Mouse (Mus musculus): ENCODE measurements around the gene Txnrd2.
A peak's percentile ranks its signal among the peaks of the same experiment; 100 is the strongest.

Gene Txnrd2

DNA sequence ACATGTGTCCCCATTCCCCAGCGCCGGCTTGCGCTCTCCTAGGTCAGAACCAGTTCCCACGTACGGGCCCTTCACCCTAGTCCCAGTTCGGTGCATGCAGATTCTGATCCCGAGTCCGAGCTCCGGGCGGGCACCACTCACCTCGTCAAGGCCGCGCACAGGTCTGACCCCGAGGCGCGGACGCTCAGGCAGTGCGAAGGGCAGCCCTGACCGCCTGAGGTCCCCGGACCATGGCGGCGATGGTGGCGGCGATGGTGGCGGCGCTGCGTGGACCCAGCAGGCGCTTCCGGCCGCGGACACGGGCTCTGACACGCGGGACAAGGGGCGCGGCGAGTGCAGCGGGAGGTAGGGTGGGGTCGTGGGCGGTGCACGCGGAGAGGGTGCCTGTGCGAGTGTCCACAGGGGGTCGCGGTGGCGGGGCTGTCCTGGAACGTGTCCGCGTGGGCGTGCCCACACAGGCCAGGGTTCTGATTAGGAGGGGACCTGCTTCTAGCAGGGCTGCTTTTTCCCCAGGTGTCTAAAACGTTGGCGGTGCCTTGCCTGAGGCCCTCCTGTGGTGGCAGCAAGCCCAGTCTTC, at the start of gene Txnrd2:
Gene Txnrd2, plus strand, starts transcription at position 170 of the 577 bp plus-strand sequence.
- peak; percentile 88 to 93 for DNase-seq (ENCODE audit: low spot score in 2 of 2)

DNA sequence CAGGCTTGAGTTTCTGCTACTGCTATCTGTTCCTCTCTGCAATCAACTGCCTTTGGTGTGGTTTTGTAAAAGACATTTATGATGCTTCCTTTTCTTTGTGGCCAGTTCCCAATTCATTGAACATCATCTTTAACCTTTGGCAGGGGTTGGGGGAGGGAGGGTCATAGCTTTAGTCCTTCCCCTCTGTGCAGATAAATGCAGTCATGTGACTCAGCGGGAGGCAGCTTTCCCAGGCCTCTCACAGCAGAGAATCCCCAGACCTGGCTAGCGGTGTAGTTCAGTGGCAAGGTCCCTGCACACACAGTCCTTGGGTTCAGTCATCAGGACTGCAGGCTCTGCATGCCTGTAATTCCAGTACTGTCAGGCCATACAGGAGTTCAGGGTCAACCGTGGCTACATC, 49.0 kb upstream of the Txnrd2 start:
- no peak for DNase-seq (ENCODE audit: low spot score in 2 of 2)

GRCm38 (mm10) chr16:18378489-18378888, 47.7 kb upstream of the Txnrd2 start:
- DNase-seq (ENCODE audit: low spot score in 2 of 2): no peak

GRCm38 (mm10) chr16:18379338-18380001, 46.7 kb upstream of the Txnrd2 start:
- no peak for DNase-seq (ENCODE audit: low spot score in 2 of 2)

- no peak for DNase-seq (ENCODE audit: low spot score in 2 of 2)
Measured at GRCm38 (mm10) chr16:18380495-18381063, 45.6 kb upstream of the Txnrd2 start.

DNA sequence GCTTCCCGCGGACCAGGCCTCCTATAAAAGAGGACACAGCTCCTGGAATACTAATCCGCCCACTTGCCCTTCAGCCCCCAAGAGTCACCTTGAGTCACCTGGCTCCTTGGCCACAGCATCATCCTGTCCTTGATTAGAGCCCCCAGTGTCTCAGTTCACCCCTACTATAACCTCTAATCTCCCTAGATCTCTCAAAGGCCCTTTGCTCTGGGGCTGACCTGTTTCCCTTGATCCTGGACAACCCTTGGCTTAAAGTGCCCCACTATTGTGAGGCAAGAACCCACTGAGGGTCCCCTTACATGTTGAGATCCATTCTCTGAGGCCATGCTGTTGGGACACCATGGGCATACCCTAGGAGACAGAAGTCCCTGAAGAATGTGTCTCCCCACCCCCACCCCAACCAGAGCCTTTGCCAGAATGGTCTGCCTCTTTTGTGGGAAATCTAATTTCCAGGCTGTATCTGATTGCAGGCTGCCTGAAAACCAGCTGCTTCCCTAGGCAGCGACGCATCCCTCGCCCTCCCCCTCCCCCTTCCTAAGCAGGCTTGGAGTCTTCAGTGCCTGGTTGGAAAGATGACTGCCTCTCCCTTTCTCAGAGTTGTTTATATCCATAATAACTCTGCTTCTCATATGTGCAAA, 44.4 kb upstream of the Txnrd2 start:
- DNase-seq (ENCODE audit: low spot score in 2 of 2): no peak

GRCm38 (mm10) chr16:18383045-18383726, 43.0 kb upstream of the Txnrd2 start:
- DNase-seq (ENCODE audit: low spot score in 2 of 2): no peak

- peak in 1 of 2 experiments; percentile 51 for DNase-seq (ENCODE audit: low spot score in 2 of 2)
Measured at GRCm38 (mm10) chr16:18383756-18384155, 42.4 kb upstream of the Txnrd2 start.

- peak in 1 of 2 experiments; percentile 54 for DNase-seq (ENCODE audit: low spot score in 2 of 2)
Measured at GRCm38 (mm10) chr16:18384211-18384610, 42.0 kb upstream of the Txnrd2 start.

- no peak for DNase-seq (ENCODE audit: low spot score in 2 of 2)
Measured at GRCm38 (mm10) chr16:18384659-18385058, 41.5 kb upstream of the Txnrd2 start.

DNA sequence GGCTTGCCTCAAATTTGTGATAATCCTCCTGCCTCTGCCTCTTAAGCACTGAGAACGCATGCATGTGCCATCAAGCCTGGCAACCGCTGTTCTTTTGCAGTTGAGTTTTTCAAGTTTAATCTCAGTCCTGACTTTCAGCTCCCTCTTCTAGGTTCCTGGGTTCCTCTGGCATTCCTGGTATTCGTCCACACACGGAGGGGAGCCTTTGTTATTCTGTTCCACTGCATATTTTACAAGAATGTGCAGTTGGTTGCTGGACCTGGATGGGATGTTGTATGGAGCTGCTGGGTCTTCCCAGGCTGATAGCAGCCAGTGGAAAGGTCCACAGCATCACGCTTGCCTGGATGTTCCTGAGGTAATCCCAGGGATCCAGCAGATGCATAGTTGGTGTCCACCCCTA, 40.8 kb upstream of the Txnrd2 start:
- DNase-seq (ENCODE audit: low spot score in 2 of 2): peak in 1 of 2 experiments; percentile 51

DNA sequence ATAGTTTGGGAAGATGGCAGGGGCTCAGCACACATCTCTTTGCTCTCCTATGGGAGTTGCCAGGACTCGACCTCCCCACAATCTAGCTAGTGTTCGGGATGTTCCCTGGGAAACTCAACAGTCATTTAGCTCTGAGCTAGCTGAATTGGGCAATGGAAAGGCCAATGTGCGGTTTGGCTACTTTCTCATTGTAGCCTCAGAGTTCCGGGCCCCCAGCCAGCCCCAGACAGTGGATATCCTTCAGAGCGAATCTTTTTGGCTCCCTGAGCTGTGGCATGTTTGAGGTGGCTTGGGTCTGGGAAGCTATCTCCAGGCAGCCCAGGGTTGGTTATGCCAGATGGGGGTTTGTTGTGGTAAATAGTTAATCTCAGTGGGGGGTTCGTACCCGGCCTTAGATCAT, 39.7 kb upstream of the Txnrd2 start:
- DNase-seq (ENCODE audit: low spot score in 2 of 2): no peak

GRCm38 (mm10) chr16:18386972-18387371, 39.2 kb upstream of the Txnrd2 start:
- peak; percentile 13 to 62 for DNase-seq (ENCODE audit: low spot score in 2 of 2)

DNA sequence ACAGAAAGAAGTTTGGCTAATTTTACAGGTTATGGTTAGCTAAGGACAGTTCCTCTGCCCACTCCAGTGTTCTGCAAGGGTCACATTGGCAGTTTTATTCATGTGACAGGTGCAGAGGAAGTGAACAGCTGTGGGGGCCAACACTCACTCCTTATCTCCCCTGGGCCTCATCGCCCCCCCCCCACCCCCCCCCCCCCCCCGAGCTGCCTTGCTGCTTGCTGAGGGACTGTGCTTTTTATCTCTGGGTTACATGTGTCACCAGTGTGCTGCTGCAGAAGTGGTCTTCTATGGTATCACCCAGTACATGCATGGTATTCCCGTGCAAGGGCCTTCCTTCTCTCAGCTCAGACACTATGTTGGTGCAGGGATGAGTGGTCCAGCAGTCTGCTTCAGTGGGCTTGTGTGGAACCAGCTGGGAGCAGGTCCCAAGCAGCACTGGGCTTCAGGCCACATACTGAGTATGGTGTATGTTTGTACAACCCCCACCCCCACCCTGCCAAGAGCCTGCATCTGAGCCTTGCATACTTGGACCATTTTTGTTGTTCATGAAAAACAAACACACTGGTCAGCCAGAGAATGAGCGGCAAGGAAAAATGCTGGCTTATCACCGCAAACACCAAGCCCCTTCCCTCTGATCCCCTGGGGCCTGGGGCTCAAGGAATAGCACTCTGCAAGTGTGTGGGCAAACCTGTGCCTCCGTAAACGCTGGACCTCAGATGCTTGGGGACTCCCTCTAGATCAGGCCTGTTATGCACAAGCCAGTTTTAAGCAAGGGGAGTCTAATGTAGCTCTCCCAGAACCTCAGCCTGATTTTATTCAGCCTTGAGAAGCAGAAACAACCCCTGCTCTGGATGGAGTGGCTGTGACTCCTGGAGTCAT, 38.2 kb upstream of the Txnrd2 start:
- DNase-seq (ENCODE audit: low spot score in 2 of 2): peak in 1 of 2 experiments; percentile 17

DNA sequence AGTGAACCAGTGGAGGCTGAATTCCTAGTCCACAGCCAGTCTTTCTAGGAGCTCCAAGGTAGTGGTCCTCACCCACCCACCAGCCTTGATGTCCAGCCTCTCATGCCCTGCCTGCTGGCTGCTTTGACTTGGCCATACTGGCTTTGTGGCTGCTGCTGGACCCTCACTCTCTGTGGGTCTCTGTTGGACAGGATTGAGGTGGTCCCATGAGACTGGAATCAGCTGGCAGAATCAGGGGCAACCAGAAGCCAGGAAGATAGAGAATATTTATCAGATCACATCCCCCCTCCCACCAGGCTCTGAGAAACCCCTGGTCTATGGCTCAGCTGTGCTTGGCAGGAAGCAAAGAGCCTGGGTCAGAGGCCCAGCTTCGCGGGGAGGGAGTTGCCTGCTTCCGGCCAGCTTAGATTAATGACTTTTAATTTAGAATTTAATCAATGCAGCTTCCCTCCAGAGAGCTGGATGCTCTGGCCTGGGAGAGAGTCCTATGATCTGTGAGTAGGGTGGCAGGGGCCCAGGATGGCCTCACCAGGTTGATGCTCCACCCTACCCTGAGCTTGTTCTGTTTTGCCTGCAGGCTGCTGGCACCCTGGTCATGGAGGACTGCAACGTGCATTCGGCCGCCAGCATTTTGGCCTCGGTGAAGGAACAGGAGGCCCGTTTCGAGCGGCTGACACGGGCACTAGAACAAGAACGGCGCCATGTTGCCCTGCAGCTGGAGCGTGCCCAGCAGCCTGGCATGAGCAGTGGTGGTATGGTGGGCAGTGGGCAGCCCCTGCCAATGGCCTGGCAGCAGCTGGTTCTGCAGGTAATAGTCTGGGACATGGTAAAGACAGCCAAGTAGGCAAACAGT, 37.4 kb upstream of the Txnrd2 start:
- no peak for DNase-seq (ENCODE audit: low spot score in 2 of 2)

GRCm38 (mm10) chr16:18390399-18390798, 35.8 kb upstream of the Txnrd2 start:
- no peak for DNase-seq (ENCODE audit: low spot score in 2 of 2)

DNA sequence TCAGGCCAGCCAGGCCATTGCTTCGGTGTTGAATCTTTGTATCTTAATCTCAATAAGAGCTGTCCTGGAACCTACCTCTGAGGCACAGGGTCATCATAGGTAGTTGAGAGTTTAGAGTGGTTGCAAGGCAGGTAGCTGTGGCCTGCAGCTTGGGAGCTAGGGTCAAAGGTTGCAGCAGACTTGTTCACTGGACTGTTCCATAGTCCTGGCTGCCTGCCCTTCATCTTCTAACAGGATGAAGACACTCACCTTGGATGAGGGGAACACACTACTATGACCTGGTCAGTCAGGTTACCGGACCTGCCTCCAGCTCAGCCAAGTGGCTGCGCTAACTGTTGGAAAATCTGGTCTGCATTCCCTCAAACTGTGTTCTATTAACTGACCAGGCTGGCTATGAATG, 35.1 kb upstream of the Txnrd2 start:
- DNase-seq (ENCODE audit: low spot score in 2 of 2): no peak

GRCm38 (mm10) chr16:18391728-18392127, 34.5 kb upstream of the Txnrd2 start:
- no peak for DNase-seq (ENCODE audit: low spot score in 2 of 2)

DNA sequence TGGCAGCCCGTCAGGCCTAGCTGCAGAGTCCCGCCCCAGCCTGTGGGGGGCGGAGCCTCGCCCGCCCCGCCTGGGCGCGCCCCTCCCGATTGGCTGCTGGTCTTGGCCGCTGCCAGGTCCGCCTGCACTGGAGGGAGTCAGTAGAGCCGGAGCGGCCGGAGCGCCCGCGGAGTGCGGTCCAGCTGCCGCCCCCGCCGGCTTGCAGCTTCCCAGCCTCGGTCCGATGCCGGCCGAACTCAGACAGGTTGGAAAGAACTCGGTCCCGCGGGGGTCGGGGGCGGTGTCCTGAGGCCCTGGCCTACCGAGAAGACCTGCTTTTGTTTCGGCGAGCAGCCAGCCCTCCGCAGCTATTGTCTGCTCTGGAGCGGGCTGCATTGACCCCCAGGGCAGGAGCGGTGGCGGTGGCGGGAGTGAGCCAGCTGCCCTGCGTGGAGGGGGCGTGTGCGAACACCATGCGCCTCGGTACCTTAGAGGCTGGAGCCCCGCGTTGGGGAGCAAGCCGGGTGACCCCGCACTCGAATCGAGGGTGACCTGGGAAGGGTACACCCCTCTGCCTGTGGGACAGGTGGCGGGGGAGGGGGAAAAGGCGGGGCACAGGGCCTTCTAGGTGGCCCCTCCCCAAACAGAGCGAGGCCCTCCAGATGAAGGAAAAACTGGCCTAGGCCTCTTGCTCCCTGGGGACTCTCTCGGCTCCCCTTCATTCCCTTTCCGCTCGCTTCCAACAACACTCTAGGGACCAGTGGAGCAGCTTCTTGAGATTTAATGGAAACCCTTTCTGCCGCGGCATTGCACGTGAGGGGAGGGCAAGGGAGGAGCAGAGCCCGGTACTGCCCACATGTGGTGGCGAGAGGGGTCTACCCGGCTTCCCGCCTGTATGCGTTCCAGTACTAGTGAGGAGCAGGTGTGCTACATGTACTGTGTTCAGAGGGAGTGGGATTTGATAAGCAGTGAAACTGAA, 33.4 kb upstream of the Txnrd2 start:
- peak; percentile 91 to 94 for DNase-seq (ENCODE audit: low spot score in 2 of 2)
